Comparison of ENCODE assay signal across 20 mouse cellular contexts in genomic region chr15:56066540-56066939, GRCm38 (mm10).
DNase-seq lines count a peak whose midpoint lies in the region; ATAC-seq and TF ChIP-seq lines count a peak whose summit lies in the region.
"Had no signal": no experiment of that assay in that cellular context is flagged by ENCODE, and none has a peak within 500 bp of the region (broad histone marks: within the 10 kb centered on the region; RNA-seq: fewer than 3 reads in every experiment).

No protein-coding gene starts in this region.

- no peak overlapping the region for H3K27ac ChIP-seq in heart, adult 2 months
- H3K27ac ChIP-seq in kidney, embryonic 14.5 days (ENCODE audit: low read depth, low read length) = no peak overlapping the region
- H3K27ac ChIP-seq in limb, embryonic 14.5 days (replicated peaks; ENCODE audit: low read depth, low read length) = no peak overlapping the region
- no peak overlapping the region for H3K27ac ChIP-seq in limb, embryonic 10.5 days
- no peak overlapping the region for H3K27ac ChIP-seq in neural tube, embryonic 12.5 days
- H3K27ac ChIP-seq in neural tube, embryonic 15.5 days (replicated peaks) = no peak overlapping the region
- H3K27ac ChIP-seq: embryonic facial prominence, embryonic 12.5 days; forebrain, embryonic 12.5 days; heart, embryonic 15.5 days; hindbrain, embryonic 15.5 days had no signal

- no peaks in the 10 kb centered on the region for H3K9me3 ChIP-seq in kidney, embryonic 14.5 days (ENCODE audit: control insufficient read depth, low read length)
- no peaks in the 10 kb centered on the region for H3K9me3 ChIP-seq in limb, embryonic 14.5 days (ENCODE audit: control insufficient read depth, low read length)
- H3K9me3 ChIP-seq in limb, embryonic 10.5 days (replicated peaks) = no peaks in the 10 kb centered on the region
- H3K9me3 ChIP-seq in neural tube, embryonic 12.5 days = no peaks in the 10 kb centered on the region
- no peaks in the 10 kb centered on the region for H3K9me3 ChIP-seq in neural tube, embryonic 15.5 days (replicated peaks)
- H3K9me3 ChIP-seq: embryonic facial prominence, embryonic 12.5 days; forebrain, embryonic 12.5 days; heart, embryonic 15.5 days; hindbrain, embryonic 15.5 days had no signal

- H3K79me2 ChIP-seq in heart, adult 2 months (replicated peaks; ENCODE audit: control insufficient read depth, insufficient read depth, low read length) = no peaks in the 10 kb centered on the region

- no peaks in the 10 kb centered on the region for H3K27me3 ChIP-seq in heart, adult 2 months (ENCODE audit: control insufficient read depth, insufficient read depth, low read length)
- H3K27me3 ChIP-seq in kidney, embryonic 14.5 days (ENCODE audit: control insufficient read depth, insufficient read depth, low read length) = no peaks in the 10 kb centered on the region
- no peaks in the 10 kb centered on the region for H3K27me3 ChIP-seq in limb, embryonic 14.5 days (ENCODE audit: control insufficient read depth, insufficient read depth, low read length)
- H3K27me3 ChIP-seq in limb, embryonic 10.5 days (ENCODE audit: low read depth, poor library complexity, severe bottlenecking) = no peaks in the 10 kb centered on the region
- H3K27me3 ChIP-seq in neural tube, embryonic 12.5 days (replicated peaks) = no peaks in the 10 kb centered on the region
- 0 out of 2 replicates have a peak, but pooled peaks cover 3% of the 10 kb centered on the region for H3K27me3 ChIP-seq in neural tube, embryonic 15.5 days (replicated peaks)
- H3K27me3 ChIP-seq: CH12.LX; embryonic facial prominence, embryonic 12.5 days; forebrain, embryonic 12.5 days; heart, embryonic 15.5 days; hindbrain, embryonic 15.5 days; Patski had no signal

- TF ChIP-seq EP300 in heart, adult 2 months (IDR thresholded peaks at IDR 0.05; ENCODE audit: insufficient read depth, low read depth, low read length) = no peak

- 0 out of 2 replicates have a peak, but pooled peaks have one; percentile 53 for ATAC-seq in kidney, embryonic 14.5 days (ENCODE audit: low FRiP score, low TSS enrichment)
- 0 out of 2 replicates have a peak, but pooled peaks have one; percentile 34 for ATAC-seq in limb, embryonic 14.5 days (ENCODE audit: low FRiP score, low read depth)
- ATAC-seq in neural tube, embryonic 12.5 days (ENCODE audit: low FRiP score, low read depth) = peak; percentile 54; the same call in 1 of the 2 replicates
- no peak for ATAC-seq in neural tube, embryonic 15.5 days (ENCODE audit: low FRiP score)
- ATAC-seq: activated CD4-positive, CD25-positive, alpha-beta regulatory T cell, adult 4 months; Patski had no signal

- H3K4me2 ChIP-seq in kidney, embryonic 14.5 days (replicated peaks; ENCODE audit: low read depth, low read length) = no peak overlapping the region
- no peak overlapping the region for H3K4me2 ChIP-seq in limb, embryonic 14.5 days (replicated peaks; ENCODE audit: low read depth, low read length, severe bottlenecking)
- H3K4me2 ChIP-seq in neural tube, embryonic 12.5 days (replicated peaks) = no peak overlapping the region
- H3K4me2 ChIP-seq in neural tube, embryonic 15.5 days = no peak overlapping the region
- H3K4me2 ChIP-seq: embryonic facial prominence, embryonic 12.5 days; forebrain, embryonic 12.5 days; heart, embryonic 11.5 days; heart, embryonic 15.5 days; hindbrain, embryonic 15.5 days had no signal

- no peak for TF ChIP-seq CTCF in heart, adult 2 months (IDR thresholded peaks at IDR 0.05)

- no peak overlapping the region for H3K4me3 ChIP-seq in heart, adult 2 months
- H3K4me3 ChIP-seq in kidney, embryonic 14.5 days (ENCODE audit: low read length) = no peak overlapping the region
- no peak overlapping the region for H3K4me3 ChIP-seq in limb, embryonic 14.5 days (replicated peaks; ENCODE audit: low read length)
- no peak overlapping the region for H3K4me3 ChIP-seq in limb, embryonic 10.5 days
- no peak overlapping the region for H3K4me3 ChIP-seq in neural tube, embryonic 12.5 days
- H3K4me3 ChIP-seq in neural tube, embryonic 15.5 days (replicated peaks) = no peak overlapping the region
- H3K4me3 ChIP-seq: embryonic facial prominence, embryonic 12.5 days; forebrain, embryonic 12.5 days; heart, embryonic 15.5 days; hindbrain, embryonic 15.5 days had no signal

- no peaks in the 10 kb centered on the region for H3K36me3 ChIP-seq in heart, adult 2 months (ENCODE audit: control insufficient read depth, insufficient read depth, low read length)
- no peaks in the 10 kb centered on the region for H3K36me3 ChIP-seq in kidney, embryonic 14.5 days (ENCODE audit: control insufficient read depth, insufficient read depth, low read length)
- no peaks in the 10 kb centered on the region for H3K36me3 ChIP-seq in limb, embryonic 14.5 days (ENCODE audit: control insufficient read depth, insufficient read depth, low read length)
- no peaks in the 10 kb centered on the region for H3K36me3 ChIP-seq in limb, embryonic 10.5 days
- no peaks in the 10 kb centered on the region for H3K36me3 ChIP-seq in neural tube, embryonic 12.5 days
- H3K36me3 ChIP-seq in neural tube, embryonic 15.5 days = no peaks in the 10 kb centered on the region
- H3K36me3 ChIP-seq: embryonic facial prominence, embryonic 12.5 days; forebrain, embryonic 12.5 days; heart, embryonic 15.5 days; hindbrain, embryonic 15.5 days had no signal

- H3K9ac ChIP-seq in heart, adult 2 months (ENCODE audit: low read depth, low read length) = no peak overlapping the region
- no peak overlapping the region for H3K9ac ChIP-seq in kidney, embryonic 14.5 days (ENCODE audit: low read depth, low read length)
- H3K9ac ChIP-seq in limb, embryonic 14.5 days (ENCODE audit: low read depth, low read length, severe bottlenecking) = no peak overlapping the region
- H3K9ac ChIP-seq in neural tube, embryonic 12.5 days = no peak overlapping the region
- H3K9ac ChIP-seq in neural tube, embryonic 15.5 days (replicated peaks) = no peak overlapping the region
- H3K9ac ChIP-seq: embryonic facial prominence, embryonic 12.5 days; forebrain, embryonic 12.5 days; heart, embryonic 15.5 days; hindbrain, embryonic 15.5 days had no signal

- intact Hi-C loops in heart, adult 2 months (cut with DNase I) = loop anchor here (5.0 to 10.0 kb wide), 3 partner anchors 678 to 1441 kb away; no protein-coding TSS in a partner anchor

- H3K4me1 ChIP-seq in heart, adult 2 months (ENCODE audit: control insufficient read depth, insufficient read depth, low read length) = no peaks in the 10 kb centered on the region
- H3K4me1 ChIP-seq in kidney, embryonic 14.5 days (ENCODE audit: control insufficient read depth, insufficient read depth, low read length) = no peaks in the 10 kb centered on the region; the same call in 1 of the 2 replicates
- H3K4me1 ChIP-seq in limb, embryonic 14.5 days (ENCODE audit: control insufficient read depth, insufficient read depth, low read length) = no peaks in the 10 kb centered on the region
- peaks cover 11% of the 10 kb centered on the region for H3K4me1 ChIP-seq in limb, embryonic 10.5 days
- no peaks in the 10 kb centered on the region for H3K4me1 ChIP-seq in neural tube, embryonic 12.5 days
- 0 out of 2 replicates have a peak, but pooled peaks cover 4% of the 10 kb centered on the region for H3K4me1 ChIP-seq in neural tube, embryonic 15.5 days
- H3K4me1 ChIP-seq: embryonic facial prominence, embryonic 12.5 days; forebrain, embryonic 12.5 days; heart, embryonic 15.5 days; hindbrain, embryonic 15.5 days had no signal

- DNase-seq in heart, adult 11 months = peak; percentile 77
- DNase-seq in heart, adult 2 months = no peak
- DNase-seq in kidney, adult 9 months = no peak
- no peak for DNase-seq in limb, embryonic 14.5 days (ENCODE audit: low spot score)
- no peak for DNase-seq in limb, embryonic 10.5 days (ENCODE audit: low spot score)
- DNase-seq: cerebellum, adult 11-12 months; cerebellum, postnatal 25 days; gastrocnemius, postnatal 36 days; heart, postnatal 14 days had no signal

- no peak for TF ChIP-seq POLR2A in heart, adult 2 months (IDR thresholded peaks at IDR 0.05; ENCODE audit: insufficient read depth, low read depth, low read length)
- no peak for TF ChIP-seq POLR2A in limb, embryonic 14.5 days (IDR thresholded peaks at IDR 0.05; ENCODE audit: borderline replicate concordance, extremely low read depth, insufficient read depth, insufficient read length)

- WGBS in heart, adult 2 months = 75% methylated on average over 4 of the region's 4 CpGs
- 60% methylated on average over 4 of the region's 4 CpGs for WGBS in kidney, embryonic 14.5 days
- 66% methylated on average over 4 of the region's 4 CpGs for WGBS in limb, embryonic 14.5 days
- 74% methylated on average over 4 of the region's 4 CpGs for WGBS in limb, embryonic 10.5 days
- 73% methylated on average over 4 of the region's 4 CpGs for WGBS in neural tube, embryonic 12.5 days
- WGBS in neural tube, embryonic 15.5 days = 78% methylated on average over 4 of the region's 4 CpGs
